8 mouse cellular contexts compared by ENCODE assay signal in genomic region chr11:86472771-86473171, GRCm38 (mm10). TPM values are rescaled to one million over a fixed set of nuclear protein-coding genes. Genes with fewer than 3 reads are reported as not detected.
DNase-seq lines count a peak whose midpoint lies in the region; ATAC-seq and TF ChIP-seq lines count a peak whose summit lies in the region.

No protein-coding gene starts in this region.

- H3K27ac ChIP-seq in forebrain, embryonic 12.5 days = no peak overlapping the region
- H3K27ac ChIP-seq in forebrain, embryonic 11.5 days (ENCODE audit: low read depth, low read length) = no peak overlapping the region
- H3K27ac ChIP-seq in midbrain, embryonic 13.5 days = peak overlapping the region; percentile 15
- no peak overlapping the region for H3K27ac ChIP-seq in midbrain, embryonic 11.5 days (ENCODE audit: low read depth, low read length)
- H3K27ac ChIP-seq in forebrain, embryonic 15.5 days (replicated peaks) = peak overlapping the region; percentile 34; the same call in 1 of the 2 replicates
- peak overlapping the region; percentile 46 for H3K27ac ChIP-seq in intestine, embryonic 16.5 days (ENCODE audit: low read length)
- peak overlapping the region; percentile 49 for H3K27ac ChIP-seq in olfactory bulb, adult 2 months (ENCODE audit: insufficient read depth, low read depth, low read length)

- no peak for TF ChIP-seq CTCF in olfactory bulb, adult 2 months (IDR thresholded peaks at IDR 0.05; ENCODE audit: insufficient read depth, low read depth, low read length)

- 43% methylated on average over 7 of the region's 7 CpGs for WGBS in forebrain, embryonic 12.5 days
- WGBS in forebrain, embryonic 11.5 days = 56% methylated on average over 7 of the region's 7 CpGs
- 46% methylated on average over 7 of the region's 7 CpGs for WGBS in midbrain, embryonic 13.5 days
- whole genome bisulfite sequencing in midbrain, embryonic 11.5 days = 53% methylated on average over 7 of the region's 7 CpGs
- WGBS in forebrain, embryonic 15.5 days = 29% methylated on average over 7 of the region's 7 CpGs
- WGBS in intestine, embryonic 16.5 days = 14% methylated on average over 7 of the region's 7 CpGs
- WGBS in olfactory bulb, adult 2 months = 4% methylated on average over 7 of the region's 7 CpGs

- peaks cover 8% of the 10 kb centered on the region; the same call in 1 of the 2 replicates for H3K27me3 ChIP-seq in forebrain, embryonic 12.5 days
- no peaks in the 10 kb centered on the region for H3K27me3 ChIP-seq in forebrain, embryonic 11.5 days (ENCODE audit: control insufficient read depth, insufficient read depth, low read length)
- H3K27me3 ChIP-seq in midbrain, embryonic 13.5 days = 0 out of 2 replicates have a peak, but pooled peaks cover 14% of the 10 kb centered on the region
- peaks cover 2% of the 10 kb centered on the region; the same call in 1 of the 2 replicates for H3K27me3 ChIP-seq in midbrain, embryonic 11.5 days (ENCODE audit: control insufficient read depth, insufficient read depth, low read length)
- H3K27me3 ChIP-seq in forebrain, embryonic 15.5 days = no peaks in the 10 kb centered on the region
- no peaks in the 10 kb centered on the region for H3K27me3 ChIP-seq in intestine, embryonic 16.5 days (replicated peaks; ENCODE audit: control insufficient read depth, insufficient read depth, low read length)

- no peaks in the 10 kb centered on the region for H3K36me3 ChIP-seq in forebrain, embryonic 12.5 days (replicated peaks)
- H3K36me3 ChIP-seq in forebrain, embryonic 11.5 days (ENCODE audit: control insufficient read depth, insufficient read depth, low read length) = no peaks in the 10 kb centered on the region
- no peaks in the 10 kb centered on the region for H3K36me3 ChIP-seq in midbrain, embryonic 13.5 days
- H3K36me3 ChIP-seq in midbrain, embryonic 11.5 days (ENCODE audit: control insufficient read depth, insufficient read depth, low read length) = no peaks in the 10 kb centered on the region
- no peaks in the 10 kb centered on the region for H3K36me3 ChIP-seq in forebrain, embryonic 15.5 days
- H3K36me3 ChIP-seq in intestine, embryonic 16.5 days (ENCODE audit: control insufficient read depth, insufficient read depth, low read length) = no peaks in the 10 kb centered on the region

- peak overlapping the region; percentile 22 for H3K4me2 ChIP-seq in forebrain, embryonic 12.5 days
- no peak overlapping the region for H3K4me2 ChIP-seq in forebrain, embryonic 11.5 days (ENCODE audit: low read depth, low read length, severe bottlenecking)
- H3K4me2 ChIP-seq in midbrain, embryonic 13.5 days (replicated peaks) = peak overlapping the region; percentile 3; the same call in 1 of the 2 replicates
- no peak overlapping the region for H3K4me2 ChIP-seq in midbrain, embryonic 11.5 days
- H3K4me2 ChIP-seq in forebrain, embryonic 15.5 days (replicated peaks) = peak overlapping the region; percentile 19
- H3K4me2 ChIP-seq in intestine, embryonic 16.5 days (ENCODE audit: low read depth, low read length) = peak overlapping the region; percentile 55

- no peak for ATAC-seq in forebrain, embryonic 12.5 days (ENCODE audit: low FRiP score)
- ATAC-seq in forebrain, embryonic 11.5 days (replicated peaks; ENCODE audit: low FRiP score) = no peak
- ATAC-seq in midbrain, embryonic 13.5 days = no peak
- no peak for ATAC-seq in midbrain, embryonic 11.5 days (ENCODE audit: low FRiP score)
- no peak for ATAC-seq in forebrain, embryonic 15.5 days (replicated peaks)
- no peak for ATAC-seq in intestine, embryonic 16.5 days
- no peak for ATAC-seq in erythroid progenitor cell, adult 5-6 weeks (replicated peaks; ENCODE audit: low FRiP score, poor library complexity, severe bottlenecking)

- no peaks in the 10 kb centered on the region for H3K9me3 ChIP-seq in forebrain, embryonic 12.5 days
- H3K9me3 ChIP-seq in forebrain, embryonic 11.5 days (ENCODE audit: control insufficient read depth, low read length) = no peaks in the 10 kb centered on the region
- no peaks in the 10 kb centered on the region for H3K9me3 ChIP-seq in midbrain, embryonic 13.5 days
- no peaks in the 10 kb centered on the region for H3K9me3 ChIP-seq in midbrain, embryonic 11.5 days (ENCODE audit: control insufficient read depth, low read length)
- no peaks in the 10 kb centered on the region for H3K9me3 ChIP-seq in forebrain, embryonic 15.5 days
- H3K9me3 ChIP-seq in intestine, embryonic 16.5 days (ENCODE audit: control insufficient read depth, low read length) = no peaks in the 10 kb centered on the region

- TF ChIP-seq POLR2A in olfactory bulb, adult 2 months (IDR thresholded peaks at IDR 0.05; ENCODE audit: insufficient read depth, low read depth, low read length) = no peak

- no peak overlapping the region for H3K9ac ChIP-seq in forebrain, embryonic 12.5 days
- no peak overlapping the region for H3K9ac ChIP-seq in forebrain, embryonic 11.5 days (ENCODE audit: low read length)
- no peak overlapping the region for H3K9ac ChIP-seq in midbrain, embryonic 13.5 days (replicated peaks)
- no peak overlapping the region for H3K9ac ChIP-seq in midbrain, embryonic 11.5 days (ENCODE audit: low read length)
- 0 out of 2 replicates have a peak overlapping the region, but pooled peaks have one; percentile 6 for H3K9ac ChIP-seq in forebrain, embryonic 15.5 days (replicated peaks)
- H3K9ac ChIP-seq in intestine, embryonic 16.5 days (ENCODE audit: low read depth, low read length) = peak overlapping the region; percentile 55

- peaks cover 19% of the 10 kb centered on the region for H3K4me1 ChIP-seq in forebrain, embryonic 12.5 days
- no peaks in the 10 kb centered on the region for H3K4me1 ChIP-seq in forebrain, embryonic 11.5 days (replicated peaks; ENCODE audit: control insufficient read depth, insufficient read depth, low read length)
- H3K4me1 ChIP-seq in midbrain, embryonic 13.5 days (replicated peaks) = peaks cover 26% of the 10 kb centered on the region
- no peaks in the 10 kb centered on the region for H3K4me1 ChIP-seq in midbrain, embryonic 11.5 days (ENCODE audit: control insufficient read depth, insufficient read depth, low read length)
- H3K4me1 ChIP-seq in forebrain, embryonic 15.5 days = peaks cover 11% of the 10 kb centered on the region; the same call in 1 of the 2 replicates
- H3K4me1 ChIP-seq in intestine, embryonic 16.5 days (ENCODE audit: control insufficient read depth, insufficient read depth, low read length) = peaks cover 14% of the 10 kb centered on the region
- H3K4me1 ChIP-seq in olfactory bulb, adult 2 months (ENCODE audit: control insufficient read depth, insufficient read depth, low read length) = peaks cover 9% of the 10 kb centered on the region

- H3K4me3 ChIP-seq in forebrain, embryonic 12.5 days (replicated peaks) = no peak overlapping the region
- no peak overlapping the region for H3K4me3 ChIP-seq in forebrain, embryonic 11.5 days (ENCODE audit: low read depth, low read length)
- no peak overlapping the region for H3K4me3 ChIP-seq in midbrain, embryonic 13.5 days (replicated peaks)
- H3K4me3 ChIP-seq in midbrain, embryonic 11.5 days (ENCODE audit: low read depth, low read length) = no peak overlapping the region
- no peak overlapping the region for H3K4me3 ChIP-seq in forebrain, embryonic 15.5 days
- peak overlapping the region; percentile 23 for H3K4me3 ChIP-seq in intestine, embryonic 16.5 days (ENCODE audit: low read length)
- H3K4me3 ChIP-seq in olfactory bulb, adult 2 months (ENCODE audit: insufficient read depth, low read depth, low read length) = no peak overlapping the region

- DNase-seq in forebrain, embryonic 11.5 days (ENCODE audit: low spot score) = no peak
- DNase-seq in midbrain, embryonic 11.5 days (ENCODE audit: low spot score, missing footprints) = no peak

RNA-seq across cellular contexts. Expression of gene Rnft1, which starts 11.7 kb away (rescaled TPM):
- 19.4 and 22.6 TPM in 2 replicates for polyA plus RNA-seq in forebrain, embryonic 12.5 days (2016; fragmentation: Nextera tagmentation; extraction: Ambion mirVana)
- polyA plus RNA-seq in forebrain, embryonic 11.5 days (2014; fragmentation: Nextera tagmentation; extraction: Ambion mirVana) = 19.6 and 22.6 TPM in 2 replicates
- polyA plus RNA-seq in midbrain, embryonic 13.5 days (2015; fragmentation: Nextera tagmentation; extraction: Ambion mirVana) = 15.0 and 19.0 TPM in 2 replicates
- polyA plus RNA-seq in midbrain, embryonic 11.5 days (2014; fragmentation: Nextera tagmentation; extraction: Ambion mirVana) = 23.7 and 25.1 TPM in 2 replicates
- 19.2 TPM in 2 replicates for polyA plus RNA-seq in forebrain, embryonic 15.5 days (2015; fragmentation: Nextera tagmentation; extraction: Ambion mirVana)
- 69.0 and 69.1 TPM in 2 replicates for polyA plus RNA-seq in intestine, embryonic 16.5 days (2015; fragmentation: Nextera tagmentation; extraction: Ambion mirVana)
- polyA plus RNA-seq in olfactory bulb, adult 2 months (2012; ENCODE audit: insufficient read depth, insufficient read length, low replicate concordance, missing spikeins) = not detected in 2 replicates
- total RNA-seq in erythroid progenitor cell, adult 5-6 weeks (2015; ENCODE audit: low replicate concordance) = 1.4 and 2.1 TPM in 2 replicates
- total RNA-seq in erythroid progenitor cell, adult 5-6 weeks (2017; ENCODE audit: low replicate concordance) = 1.1 and 2.8 TPM in 2 replicates

Comparison
In these comparisons a context has a peak if more than half of its experiments do, and no peak if none do; other contexts are left out.
1. H3K27ac ChIP-seq: peak in midbrain, embryonic 13.5 days (single experiment), forebrain, embryonic 15.5 days (single experiment), intestine, embryonic 16.5 days (single experiment) and olfactory bulb, adult 2 months (single experiment); none in forebrain, embryonic 12.5 days (single experiment), forebrain, embryonic 11.5 days (single experiment) and midbrain, embryonic 11.5 days (single experiment).
2. H3K4me2 ChIP-seq: peak in forebrain, embryonic 12.5 days (single experiment), midbrain, embryonic 13.5 days (single experiment), forebrain, embryonic 15.5 days (single experiment) and intestine, embryonic 16.5 days (single experiment); none in forebrain, embryonic 11.5 days (single experiment) and midbrain, embryonic 11.5 days (single experiment).
3. H3K9ac ChIP-seq: peak in forebrain, embryonic 15.5 days (single experiment) and intestine, embryonic 16.5 days (single experiment); none in forebrain, embryonic 12.5 days (single experiment), forebrain, embryonic 11.5 days (single experiment), midbrain, embryonic 13.5 days (single experiment) and midbrain, embryonic 11.5 days (single experiment).